Mouse (Mus musculus) spleen, adult 2 months (tissue): ENCODE results near the gene Gm10160.

Source experiments
- CTCF ChIP-seq: fragments of 200-500 bp; IDR thresholded peaks from 2 replicates; pipeline ENCODE4 v1.5.1; 2011; ENCODE audit warnings: mild to moderate bottlenecking, inconsistent platforms; ENCODE audit not compliant: insufficient read depth, insufficient read length, insufficient replicate concordance; ENCODE audit errors: extremely low read depth
- POLR2A ChIP-seq: fragments of 200-500 bp; IDR thresholded peaks from 2 replicates; pipeline ENCODE4 v1.6.1; 2011; ENCODE audit warnings: low read depth, low read length, inconsistent platforms

DNA sequence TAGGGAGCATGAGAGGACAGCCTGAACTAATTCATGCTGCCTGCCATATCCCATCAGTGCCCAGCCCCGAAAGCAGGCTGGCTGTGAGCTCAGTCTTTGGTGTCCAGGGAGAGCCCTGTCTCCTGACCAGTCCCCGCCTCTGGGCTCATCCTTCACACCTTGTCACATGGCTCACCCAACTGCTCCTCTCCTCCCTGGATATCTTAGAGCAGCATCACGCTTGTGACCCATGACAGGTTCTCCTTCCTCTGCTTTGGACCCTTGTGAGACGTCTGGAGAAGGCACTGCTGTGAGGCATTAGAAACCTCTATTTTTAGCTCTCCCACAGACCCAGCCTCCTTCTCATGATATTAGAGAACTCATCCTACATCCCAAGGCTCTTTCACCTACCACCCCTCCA is 6.3 kb upstream of the Gm10160 start:
- no peak for TF ChIP-seq POLR2A
- TF ChIP-seq CTCF, result no peak
